Mouse (Mus musculus) spleen, adult 10 weeks (tissue): ENCODE data around the gene Egfl6. TPM values are rescaled to one million over a fixed set of nuclear protein-coding genes. Genes with fewer than 3 reads are reported as not detected.

Source experiments
- polyA plus RNA-seq: library from polyadenylated mRNA; stranded (reverse); fragments of 350-450 nt; fragmentation: Illumina TruSeq; extraction: RNeasy Lipid Tissue Mini Kit (QIAGEN cat#74804); gene quantifications from one replicate; pipeline ENCODE4 v1.2.3, GENCODE M21; 2015; ENCODE audit warnings: low replicate concordance; ENCODE audit not compliant: insufficient read depth

Egfl6 gene
- 0.70 TPM for polyA plus RNA-seq

GRCm38 (mm10) chrX:166584947-166585824 is at the start of gene Egfl6:
Egfl6 (minus strand) TSS chrX:166585720.

GRCm38 (mm10) chrX:166518345-166518744 is 67.2 kb downstream of the Egfl6 start, which contains the start of gene Tceanc:
Tceanc (minus strand) TSS chrX:166518567.

DNA sequence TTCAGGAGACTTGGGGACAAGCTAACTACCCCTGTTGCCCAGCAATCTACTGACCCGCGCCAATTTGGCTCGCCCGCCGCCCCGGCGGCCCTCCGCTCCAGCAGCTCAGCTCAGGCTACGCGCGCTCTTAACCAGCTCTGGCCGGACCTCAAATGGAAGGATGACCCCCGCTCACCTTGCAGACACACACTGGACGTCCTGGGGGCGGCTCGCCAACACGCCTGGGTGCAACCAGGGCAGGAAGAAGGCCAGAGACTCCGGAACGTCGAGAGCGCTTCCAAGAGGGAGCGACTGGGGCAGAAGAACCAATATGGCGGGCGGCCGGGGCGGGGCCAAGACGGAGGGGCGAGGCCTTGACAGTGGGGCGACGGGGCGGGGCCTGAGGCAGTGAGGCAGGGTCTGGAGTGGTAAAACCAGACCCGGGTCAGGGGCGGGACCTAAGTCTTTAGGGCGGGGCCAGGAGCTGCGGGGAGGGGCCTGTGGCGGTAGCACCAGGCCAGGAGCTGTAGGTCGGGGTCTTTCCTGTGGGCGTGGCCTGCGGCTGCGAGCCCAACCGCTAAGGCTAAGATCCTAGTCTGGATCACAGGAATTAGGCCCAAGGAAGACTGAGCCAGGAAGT is 106.0 kb downstream of the Egfl6 start, which contains the start of gene Rab9:
Gene Rab9, minus strand, starts transcription at position 503 of the 619 bp plus-strand sequence.

Other genes starting within 250 kb of the Egfl6 start
- gene Trappc2, start 145.1 kb downstream of the Egfl6 start, polyA plus RNA-seq: 30.3 TPM
- 17.0 TPM for gene Ofd1, start 145.0 kb downstream of the Egfl6 start, polyA plus RNA-seq
- gene Rab9, start 105.9 kb downstream of the Egfl6 start, polyA plus RNA-seq: 38.8 TPM
- 9.8 TPM for gene Tceanc, start 67.2 kb downstream of the Egfl6 start, polyA plus RNA-seq